Mouse (Mus musculus) forebrain, embryonic 13.5 days (tissue): ENCODE results near the gene Noct. TPM values are rescaled to one million over a fixed set of nuclear protein-coding genes. Genes with fewer than 3 reads are reported as not detected.

Experiments
- ATAC-seq: fragments of 200-750 bp; cut with Nextera tagmentation; 2 replicates; pipeline ENCODE4 v1.8.0; 2017
- H3K27ac ChIP-seq: fragments of 300-500 bp; sonication (generic); 2 replicates; pipeline ENCODE4 v1.5.1; 2015; ENCODE audit warnings: inconsistent platforms, mild to moderate bottlenecking, moderate library complexity
- H3K27me3 ChIP-seq: fragments of 300-500 bp; sonication (generic); 2 replicates; pipeline ENCODE4 v1.6.1; 2015; ENCODE audit warnings: mild to moderate bottlenecking, inconsistent platforms
- H3K36me3 ChIP-seq: fragments of 300-500 bp; sonication (generic); 2 replicates; pipeline ENCODE4 v1.6.1; 2015; ENCODE audit warnings: mild to moderate bottlenecking, inconsistent platforms; ENCODE audit not compliant: poor library complexity, severe bottlenecking
- H3K4me1 ChIP-seq: fragments of 300-500 bp; sonication (generic); 2 replicates; pipeline ENCODE4 v1.6.1; 2015; ENCODE audit warnings: inconsistent platforms
- H3K4me2 ChIP-seq: fragments of 300-500 bp; sonication (generic); 2 replicates; pipeline ENCODE4 v1.6.1; 2015; ENCODE audit warnings: inconsistent platforms, mild to moderate bottlenecking, moderate library complexity
- H3K4me3 ChIP-seq: fragments of 300-500 bp; sonication (generic); 2 replicates; pipeline ENCODE4 v1.5.1; 2015; ENCODE audit warnings: mild to moderate bottlenecking, inconsistent platforms
- H3K9ac ChIP-seq: fragments of 300-500 bp; sonication (generic); 2 replicates; pipeline ENCODE4 v1.6.1; 2015; ENCODE audit warnings: mild to moderate bottlenecking, inconsistent platforms
- H3K9me3 ChIP-seq: fragments of 300-500 bp; sonication (generic); replicated peaks from 2 replicates; pipeline ENCODE4 v1.6.1; 2016; ENCODE audit warnings: inconsistent platforms
- WGBS: fragments of 180-500 bp; shearing (Covaris S2); methylation state at CpG from one replicate; pipeline ENCODE4 v1.1.7; 2015; 5-methylcytosine and 5-hydroxymethylcytosine counted together
- polyA plus RNA-seq: library from polyadenylated mRNA; unstranded; fragments of >200 nt; fragmentation: Nextera tagmentation; extraction: Ambion mirVana; gene quantifications from 2 replicates; pipeline ENCODE4 v1.2.1, GENCODE M21; 2015

Gene Noct
- polyA plus RNA-seq, 1 experiment from 2014 or later = 13.4 TPM

GRCm38 (mm10) chr3:51196724-51197111 is 27.5 kb upstream of the Noct start:
- Histone ChIP-seq H3K4me1 (0 out of 2 replicates have a peak, but pooled peaks cover 7% of the 10 kb centered on the region), H3K27ac (no peak overlapping the region), H3K9me3 (no peaks in the 10 kb centered on the region), H3K27me3 (no peaks in the 10 kb centered on the region), H3K4me2 (no peak overlapping the region), H3K36me3 (no peaks in the 10 kb centered on the region), H3K9ac (no peak overlapping the region), H3K4me3 (no peak overlapping the region)
- 92% methylated on average over 3 of the region's 3 CpGs for WGBS
- no peak for ATAC-seq

- 85% methylated on average over 9 of the region's 9 CpGs for WGBS
- H3K36me3 ChIP-seq = no peaks in the 10 kb centered on the region
- H3K4me3 ChIP-seq = no peak overlapping the region
- no peaks in the 10 kb centered on the region for H3K9me3 ChIP-seq
- H3K4me2 ChIP-seq = no peak overlapping the region
- no peak overlapping the region for H3K27ac ChIP-seq
- H3K9ac ChIP-seq = no peak overlapping the region
- 0 out of 2 replicates have a peak, but pooled peaks cover 7% of the 10 kb centered on the region for H3K4me1 ChIP-seq
- ATAC-seq = no peak
- no peaks in the 10 kb centered on the region for H3K27me3 ChIP-seq
Observed at GRCm38 (mm10) chr3:51197112-51197731, 27.0 kb upstream of the Noct start.

- no peaks in the 10 kb centered on the region for H3K27me3 ChIP-seq
- no peaks in the 10 kb centered on the region for H3K36me3 ChIP-seq
- H3K4me2 ChIP-seq = no peak overlapping the region
- H3K9me3 ChIP-seq = no peaks in the 10 kb centered on the region
- no peak overlapping the region for H3K4me3 ChIP-seq
- 0 out of 2 replicates have a peak, but pooled peaks cover 7% of the 10 kb centered on the region for H3K4me1 ChIP-seq
- no peak overlapping the region for H3K27ac ChIP-seq
- no peak overlapping the region for H3K9ac ChIP-seq
- no peak for ATAC-seq
- WGBS = 84% methylated on average over 1 of the region's 1 CpGs
Observed at GRCm38 (mm10) chr3:51198291-51198690, 26.0 kb upstream of the Noct start.

- no peak overlapping the region for H3K4me2 ChIP-seq
- H3K36me3 ChIP-seq = no peaks in the 10 kb centered on the region
- H3K9me3 ChIP-seq = no peaks in the 10 kb centered on the region
- no peak overlapping the region for H3K27ac ChIP-seq
- H3K4me3 ChIP-seq = no peak overlapping the region
- H3K4me1 ChIP-seq = 0 out of 2 replicates have a peak, but pooled peaks cover 7% of the 10 kb centered on the region
- WGBS = 81% methylated on average over 6 of the region's 6 CpGs
- ATAC-seq = no peak
- H3K27me3 ChIP-seq = no peaks in the 10 kb centered on the region
- no peak overlapping the region for H3K9ac ChIP-seq
Observed at GRCm38 (mm10) chr3:51199130-51199529, 25.1 kb upstream of the Noct start.

GRCm38 (mm10) chr3:51200311-51200710 is 23.9 kb upstream of the Noct start:
- Histone ChIP-seq H3K36me3 (no peaks in the 10 kb centered on the region), H3K4me2 (no peak overlapping the region), H3K4me3 (no peak overlapping the region), H3K27ac (no peak overlapping the region), H3K9me3 (0 out of 2 replicates have a peak, but pooled peaks cover 6% of the 10 kb centered on the region), H3K9ac (no peak overlapping the region), H3K4me1 (0 out of 2 replicates have a peak, but pooled peaks cover 7% of the 10 kb centered on the region), H3K27me3 (no peaks in the 10 kb centered on the region)
- 88% methylated on average over 4 of the region's 4 CpGs for WGBS
- ATAC-seq = no peak

GRCm38 (mm10) chr3:51200894-51201293 is 23.4 kb upstream of the Noct start:
- H3K4me3 ChIP-seq = no peak overlapping the region
- no peaks in the 10 kb centered on the region for H3K36me3 ChIP-seq
- 0 out of 2 replicates have a peak, but pooled peaks cover under 1% of the 10 kb centered on the region for H3K4me1 ChIP-seq
- 0 out of 2 replicates have a peak, but pooled peaks cover 6% of the 10 kb centered on the region for H3K9me3 ChIP-seq
- H3K9ac ChIP-seq = no peak overlapping the region
- ATAC-seq = no peak
- H3K27ac ChIP-seq = no peak overlapping the region
- 95% methylated on average over 7 of the region's 7 CpGs for whole genome bisulfite sequencing
- no peak overlapping the region for H3K4me2 ChIP-seq
- no peaks in the 10 kb centered on the region for H3K27me3 ChIP-seq

GRCm38 (mm10) chr3:51201986-51202385 is 22.3 kb upstream of the Noct start:
- H3K4me2 ChIP-seq = no peak overlapping the region
- H3K27me3 ChIP-seq = no peaks in the 10 kb centered on the region
- H3K4me1 ChIP-seq = no peaks in the 10 kb centered on the region
- H3K4me3 ChIP-seq = no peak overlapping the region
- 0 out of 2 replicates have a peak, but pooled peaks cover 6% of the 10 kb centered on the region for H3K9me3 ChIP-seq
- no peak overlapping the region for H3K27ac ChIP-seq
- H3K9ac ChIP-seq = no peak overlapping the region
- no peak for ATAC-seq
- 86% methylated on average over 9 of the region's 9 CpGs for WGBS
- no peaks in the 10 kb centered on the region for H3K36me3 ChIP-seq

- Histone ChIP-seq H3K36me3 (no peaks in the 10 kb centered on the region), H3K9me3 (0 out of 2 replicates have a peak, but pooled peaks cover 6% of the 10 kb centered on the region), H3K9ac (no peak overlapping the region), H3K4me1 (no peaks in the 10 kb centered on the region), H3K27me3 (no peaks in the 10 kb centered on the region), H3K4me2 (no peak overlapping the region), H3K27ac (no peak overlapping the region), H3K4me3 (no peak overlapping the region)
- no peak for ATAC-seq
- WGBS = 91% methylated on average over 8 of the region's 8 CpGs
Observed at GRCm38 (mm10) chr3:51202491-51202987, 21.7 kb upstream of the Noct start.

GRCm38 (mm10) chr3:51203906-51204305 is 20.3 kb upstream of the Noct start:
- Histone ChIP-seq H3K9ac (no peak overlapping the region), H3K4me1 (no peaks in the 10 kb centered on the region), H3K9me3 (0 out of 2 replicates have a peak, but pooled peaks cover 6% of the 10 kb centered on the region), H3K36me3 (no peaks in the 10 kb centered on the region), H3K4me2 (no peak overlapping the region), H3K4me3 (no peak overlapping the region), H3K27ac (no peak overlapping the region), H3K27me3 (no peaks in the 10 kb centered on the region)
- WGBS = 94% methylated on average over 6 of the region's 6 CpGs
- ATAC-seq = no peak

- no peak overlapping the region for H3K4me3 ChIP-seq
- H3K27me3 ChIP-seq = no peaks in the 10 kb centered on the region
- H3K36me3 ChIP-seq = no peaks in the 10 kb centered on the region
- H3K9ac ChIP-seq = no peak overlapping the region
- no peak overlapping the region for H3K27ac ChIP-seq
- H3K4me1 ChIP-seq = no peaks in the 10 kb centered on the region
- no peak for ATAC-seq
- 82% methylated on average over 5 of the region's 5 CpGs for WGBS
- H3K9me3 ChIP-seq = 0 out of 2 replicates have a peak, but pooled peaks cover 6% of the 10 kb centered on the region
- no peak overlapping the region for H3K4me2 ChIP-seq
Observed at GRCm38 (mm10) chr3:51204441-51204840, 19.8 kb upstream of the Noct start.

GRCm38 (mm10) chr3:51204897-51205296 is 19.4 kb upstream of the Noct start:
- H3K4me1 ChIP-seq = no peaks in the 10 kb centered on the region
- no peak overlapping the region for H3K4me3 ChIP-seq
- H3K36me3 ChIP-seq = no peaks in the 10 kb centered on the region
- no peak overlapping the region for H3K9ac ChIP-seq
- H3K27ac ChIP-seq = no peak overlapping the region
- 0 out of 2 replicates have a peak, but pooled peaks cover 6% of the 10 kb centered on the region for H3K9me3 ChIP-seq
- WGBS = 93% methylated on average over 14 of the region's 14 CpGs
- H3K27me3 ChIP-seq = no peaks in the 10 kb centered on the region
- H3K4me2 ChIP-seq = no peak overlapping the region
- no peak for ATAC-seq

GRCm38 (mm10) chr3:51206521-51206920 is 17.7 kb upstream of the Noct start:
- H3K4me3 ChIP-seq = no peak overlapping the region
- no peaks in the 10 kb centered on the region for H3K4me1 ChIP-seq
- no peak overlapping the region for H3K4me2 ChIP-seq
- H3K27me3 ChIP-seq = no peaks in the 10 kb centered on the region
- H3K36me3 ChIP-seq = no peaks in the 10 kb centered on the region
- 88% methylated on average over 7 of the region's 7 CpGs for WGBS
- no peak for ATAC-seq
- H3K9me3 ChIP-seq = 0 out of 2 replicates have a peak, but pooled peaks cover 9% of the 10 kb centered on the region
- H3K27ac ChIP-seq = no peak overlapping the region
- no peak overlapping the region for H3K9ac ChIP-seq
